Mouse (Mus musculus) CD8-positive naive resting alpha-beta T cell, adult 2 months (primary cell): Measurements from ENCODE around the gene Camta1.

Source experiments
- DNase-seq, 2 experiments: peaks; one replicate each; pipeline ENCODE4 v3.0.0; 2022; ENCODE audit warnings: low read depth in 2 of 2, low spot score in 2 of 2

Gene Camta1

DNA sequence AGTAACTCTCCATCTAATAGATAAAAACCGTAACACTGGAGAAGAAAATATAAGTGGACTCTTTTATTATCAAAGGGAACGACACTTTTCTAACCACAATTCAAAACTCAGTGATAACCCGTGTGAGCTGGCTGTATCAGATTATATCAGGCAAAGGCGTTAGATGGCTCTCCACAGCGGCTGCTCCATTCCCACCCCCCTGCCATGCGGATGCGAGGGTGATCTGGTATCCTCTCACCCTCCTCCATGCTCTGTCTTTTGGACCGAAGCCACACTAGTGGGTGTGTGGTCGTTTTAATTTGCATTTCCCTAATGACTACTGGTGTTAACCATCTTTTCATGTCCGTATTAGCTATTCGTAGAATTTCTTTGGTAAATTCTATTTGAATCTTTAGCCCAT is 403.0 kb downstream of the Camta1 start:
- no peak for DNase-seq

DNA sequence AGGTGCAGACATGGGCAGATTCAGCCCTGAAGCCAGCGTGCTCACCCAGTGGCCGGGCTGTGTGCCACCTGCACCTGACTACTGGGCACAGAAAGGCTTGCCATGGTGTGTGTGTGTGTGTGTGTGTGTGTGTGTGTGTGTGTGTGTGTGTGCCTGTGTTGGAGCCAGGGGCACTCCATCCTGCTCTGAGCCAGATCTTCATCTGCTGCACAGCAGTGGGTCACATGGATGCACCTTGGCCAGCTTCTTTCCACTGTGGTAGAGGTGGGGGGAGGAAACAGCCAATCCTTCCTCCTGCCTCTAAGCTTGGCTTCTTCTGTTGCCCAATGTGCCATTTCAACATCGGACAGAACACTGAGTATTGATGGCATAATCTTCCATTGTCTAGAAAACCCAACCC is 407.1 kb downstream of the Camta1 start:
- DNase-seq = no peak

- DNase-seq = no peak
These were observed 407.6 kb downstream of the Camta1 start for GRCm38 (mm10) chr4:151454065-151454464.

- no peak for DNase-seq
These were observed 409.8 kb downstream of the Camta1 start for GRCm38 (mm10) chr4:151451885-151452284.

DNA sequence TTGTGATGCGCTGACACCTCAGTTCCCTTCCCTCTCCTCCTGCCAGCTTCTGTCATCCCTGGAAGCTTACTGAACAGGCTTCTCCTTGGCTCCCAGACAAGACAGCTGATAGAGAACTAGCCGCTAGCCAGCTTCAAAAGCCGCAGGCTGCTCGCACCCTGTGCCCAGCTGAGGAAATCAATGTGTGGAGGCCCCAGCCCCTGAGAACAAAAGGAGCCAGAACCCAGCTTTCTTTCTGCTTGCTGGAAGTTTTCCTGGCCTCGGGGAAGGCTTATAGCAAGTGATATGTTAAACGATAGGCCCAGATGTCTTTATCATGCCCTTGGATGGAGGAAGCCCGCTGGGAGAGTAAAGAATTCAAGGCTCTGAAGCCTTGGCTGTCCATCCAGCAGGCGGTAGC is 411.7 kb downstream of the Camta1 start:
- no peak for DNase-seq

DNA sequence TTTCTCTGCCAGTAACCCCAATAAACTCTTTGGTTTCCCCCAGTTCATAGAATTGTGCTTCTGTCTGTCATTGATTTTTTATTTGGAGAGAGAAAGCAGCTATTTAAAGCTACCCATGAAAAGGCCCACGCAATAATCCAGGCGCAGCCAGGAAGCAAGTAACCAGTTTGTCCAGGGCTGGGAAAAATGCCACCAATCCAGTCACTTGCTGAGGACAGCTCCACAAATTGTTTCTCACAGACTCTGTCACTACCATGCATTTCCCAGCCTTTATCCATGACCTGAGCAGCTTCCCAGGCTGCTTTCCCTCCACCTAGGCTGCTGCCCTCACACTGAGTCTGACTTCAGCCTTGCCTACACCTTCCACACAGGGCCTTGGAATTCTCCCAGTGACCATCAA is 413.3 kb downstream of the Camta1 start:
- DNase-seq = no peak

DNA sequence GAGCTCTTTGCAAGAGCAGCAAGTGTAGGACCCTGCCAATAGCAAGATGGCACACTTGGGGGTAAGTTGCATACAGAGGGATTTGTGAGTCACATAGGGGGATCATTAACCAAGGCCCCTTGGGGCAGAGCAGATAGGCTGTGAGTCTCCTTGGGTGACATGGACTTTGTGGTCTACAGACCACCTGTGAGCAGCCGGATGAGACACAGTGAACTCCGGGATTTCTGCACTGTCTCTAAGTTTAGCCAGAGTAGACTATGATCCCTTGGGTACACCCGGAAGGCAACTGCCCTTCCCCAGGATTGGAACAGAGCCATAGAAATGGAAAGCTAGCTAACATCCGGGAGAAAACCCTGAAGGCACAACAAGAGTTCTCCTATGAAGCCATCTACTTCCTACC is 417.0 kb downstream of the Camta1 start:
- DNase-seq = no peak

GRCm38 (mm10) chr4:151438561-151438960 is 423.1 kb downstream of the Camta1 start:
- no peak for DNase-seq

DNA sequence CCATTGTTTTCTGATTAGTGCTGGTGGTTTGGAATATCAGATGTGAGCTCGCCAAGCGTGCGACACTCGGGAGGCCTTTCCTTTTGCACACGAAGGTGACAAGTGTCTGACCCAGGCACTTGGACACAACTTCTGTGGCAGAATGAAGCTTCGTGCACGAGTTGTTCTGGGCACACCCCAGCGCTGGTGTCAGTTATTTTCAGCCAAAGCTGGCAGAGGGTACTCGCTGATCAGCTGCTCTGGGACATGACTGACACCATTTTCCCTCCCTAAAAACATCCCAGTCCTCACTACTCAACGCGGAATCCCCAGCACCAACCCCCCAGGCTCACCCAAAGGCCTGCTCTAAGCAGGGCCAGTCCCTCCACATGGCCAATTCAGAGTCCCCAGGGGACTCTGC is 423.8 kb downstream of the Camta1 start:
- no peak for DNase-seq

DNA sequence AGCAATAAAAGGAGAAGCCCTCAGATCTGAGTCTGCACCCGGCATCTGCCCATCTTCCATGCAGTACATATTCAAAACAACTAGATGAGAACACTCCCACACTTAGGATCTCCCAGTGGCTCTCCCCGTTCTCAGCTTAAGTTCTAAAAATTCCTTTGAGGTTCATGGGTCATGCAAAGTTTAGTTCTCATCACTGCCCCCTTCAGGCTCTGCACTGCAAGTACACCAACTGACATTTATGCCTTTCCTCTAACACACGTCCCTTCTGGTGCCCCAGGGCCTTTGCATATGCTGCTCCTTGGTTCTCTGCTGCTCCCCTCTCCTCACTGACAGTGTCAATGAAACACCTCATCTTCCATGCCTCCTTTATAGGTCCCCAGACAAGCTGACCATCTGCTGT is 436.5 kb downstream of the Camta1 start:
- no peak for DNase-seq

DNA sequence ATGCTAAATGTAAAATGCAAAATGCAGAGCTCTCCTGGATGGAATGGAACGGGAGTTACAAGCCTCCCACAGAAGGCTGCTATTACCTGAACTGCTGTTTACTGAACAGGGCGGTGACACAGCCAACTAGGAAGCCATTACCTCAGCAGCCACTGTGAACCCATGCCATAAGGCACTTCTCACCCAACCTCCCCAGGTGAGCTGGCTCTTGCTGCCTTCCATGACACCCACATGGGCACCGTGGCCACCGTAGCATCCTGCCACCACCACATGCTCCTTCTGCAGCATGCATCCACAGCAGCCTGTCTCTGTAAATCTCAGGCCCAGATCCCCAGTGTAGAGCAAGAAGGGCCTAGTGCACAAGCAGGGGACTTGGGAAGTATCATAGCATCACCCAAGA is 438.8 kb downstream of the Camta1 start:
- DNase-seq = no peak

DNA sequence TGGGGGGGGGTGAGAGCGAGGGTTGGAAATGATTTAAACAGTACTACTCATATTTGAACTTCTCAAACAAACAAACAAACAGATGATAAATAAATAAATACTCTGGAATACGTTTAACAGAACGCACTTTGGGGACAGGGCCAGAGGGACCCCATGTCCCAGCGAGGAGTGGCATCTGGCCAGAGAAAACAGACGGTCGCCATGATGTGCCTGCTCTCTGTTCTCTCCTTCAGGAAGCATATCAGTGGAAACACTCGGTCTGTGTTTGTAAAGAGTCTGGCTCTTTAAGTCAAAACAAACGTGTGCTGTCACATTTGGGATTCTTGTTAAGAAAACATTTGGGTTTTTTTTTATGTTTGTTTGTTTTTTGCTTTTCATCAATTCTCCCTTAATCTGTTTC is 439.3 kb downstream of the Camta1 start:
- no peak for DNase-seq

GRCm38 (mm10) chr4:151418344-151418875 is 443.3 kb downstream of the Camta1 start:
- no peak for DNase-seq

DNA sequence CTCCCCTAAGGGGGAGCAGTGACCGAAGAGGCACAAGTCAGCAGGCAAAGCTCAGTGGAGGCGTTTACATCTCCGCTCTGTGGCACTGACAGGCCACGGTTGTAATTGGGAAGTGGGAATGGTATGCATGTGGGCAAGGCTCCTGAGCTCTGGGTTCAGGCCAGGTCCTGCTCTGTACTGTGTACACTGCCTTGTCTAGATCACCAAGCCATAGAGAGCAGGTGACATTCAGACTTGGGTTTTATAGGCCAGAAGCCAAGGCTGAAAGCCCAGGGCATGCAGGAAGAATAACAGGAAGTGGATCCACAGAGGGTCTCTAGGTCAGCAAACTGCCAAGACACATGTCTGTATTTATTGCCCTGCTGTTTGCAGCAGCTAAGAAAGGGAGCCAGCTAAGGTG is 445.9 kb downstream of the Camta1 start:
- no peak for DNase-seq

DNA sequence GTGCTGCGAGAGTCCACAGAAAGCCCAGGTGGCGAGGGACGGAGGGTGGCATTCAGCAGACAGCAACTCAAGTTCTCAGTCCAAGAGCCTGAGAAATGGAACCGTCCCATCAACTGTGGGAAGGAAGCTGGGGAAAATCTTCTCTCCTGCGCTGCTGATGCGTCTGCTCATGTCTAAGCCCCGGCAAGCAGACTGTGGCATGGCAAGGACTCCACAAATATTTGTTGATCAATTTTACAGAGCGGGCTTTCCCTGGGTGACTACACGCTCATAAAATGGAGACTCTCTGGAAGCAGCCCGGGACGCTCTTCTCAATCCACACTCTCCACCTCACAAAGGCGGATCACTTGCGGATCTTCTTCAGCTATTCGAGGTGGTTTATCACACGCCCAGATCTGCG is 446.3 kb downstream of the Camta1 start:
- DNase-seq = no peak

- DNase-seq = no peak
These were observed 446.7 kb downstream of the Camta1 start for GRCm38 (mm10) chr4:151414952-151415351.

DNA sequence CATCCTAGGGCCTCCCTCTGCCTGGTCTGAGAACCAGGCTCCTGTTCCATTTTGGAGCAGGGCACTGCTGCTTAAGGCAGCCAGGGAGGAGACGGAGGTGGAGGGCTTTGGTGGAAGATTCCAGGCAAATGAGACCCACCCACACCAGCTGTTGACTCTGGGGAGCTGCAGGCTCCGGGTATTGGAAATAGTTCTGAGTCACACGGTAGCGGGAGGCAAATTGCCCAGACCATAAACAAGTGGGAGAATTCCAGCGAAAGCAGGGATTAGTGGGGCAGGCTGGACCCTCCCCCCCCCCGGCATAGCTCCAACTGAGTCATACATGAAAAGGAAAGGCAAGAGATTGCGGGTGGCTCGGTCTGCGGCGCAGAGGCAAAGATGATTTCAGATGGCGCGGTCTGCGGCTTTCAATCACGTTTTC is 450.0 kb downstream of the Camta1 start:
- DNase-seq = no peak

DNA sequence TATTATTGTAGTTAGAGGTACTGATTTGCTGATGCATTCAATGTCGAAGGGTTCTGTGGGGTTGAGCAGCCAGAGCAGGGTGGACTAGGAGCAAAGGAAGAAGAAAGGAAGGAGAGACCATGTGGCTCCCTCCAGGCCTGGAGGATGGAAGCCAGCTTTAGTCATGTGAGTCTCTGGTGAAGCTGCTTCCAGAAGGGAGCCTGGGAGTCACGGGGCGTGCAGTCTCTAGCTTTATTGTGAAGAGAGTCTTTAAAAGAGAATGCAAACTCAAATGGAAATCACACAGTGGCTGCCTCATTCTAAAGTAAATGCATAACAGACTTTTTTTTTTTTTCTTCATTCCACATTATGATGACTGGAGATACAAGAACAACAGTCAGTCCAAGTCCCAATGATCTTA is 450.7 kb downstream of the Camta1 start:
- DNase-seq = no peak

- no peak for DNase-seq
These were observed 452.4 kb downstream of the Camta1 start for GRCm38 (mm10) chr4:151409291-151409690.

DNA sequence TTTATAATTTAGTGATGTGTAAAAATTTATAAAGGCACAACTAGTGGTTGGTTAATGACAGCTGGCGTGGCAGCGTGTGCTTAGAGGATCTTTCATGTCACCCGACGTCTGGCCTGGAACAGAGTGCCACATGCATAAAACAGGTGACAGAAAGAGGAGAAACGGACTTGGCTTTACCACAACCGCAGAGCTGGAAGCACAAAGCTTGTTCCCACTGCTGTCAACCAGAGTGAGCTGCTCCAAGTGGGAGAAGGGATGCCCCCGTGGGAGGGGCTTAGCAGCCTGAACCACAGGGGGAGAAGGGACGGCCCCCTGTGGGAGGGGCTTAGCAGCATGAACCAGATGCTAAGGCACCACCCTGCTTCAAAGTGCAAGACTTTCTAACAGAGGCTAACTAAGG is 452.9 kb downstream of the Camta1 start:
- no peak for DNase-seq

DNA sequence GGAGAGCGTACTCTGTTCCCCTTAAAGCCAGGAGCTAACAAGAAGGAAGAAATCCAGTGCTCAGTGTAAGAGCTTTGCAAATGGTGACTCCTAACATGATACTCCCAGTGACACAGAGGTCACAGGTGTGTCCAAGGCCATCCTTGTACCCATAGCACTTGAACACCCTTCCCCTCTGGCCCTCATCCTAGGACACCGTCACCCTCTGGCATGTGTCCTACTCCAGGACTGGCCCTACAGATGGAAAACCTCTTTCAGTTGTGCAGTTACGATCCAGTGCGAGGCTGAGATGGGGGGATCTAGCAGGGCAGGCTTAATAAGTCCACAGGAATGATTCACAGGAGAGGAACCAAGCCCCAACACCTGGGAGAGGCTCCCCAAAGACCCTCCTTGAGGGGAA is 453.4 kb downstream of the Camta1 start:
- DNase-seq = no peak

DNA sequence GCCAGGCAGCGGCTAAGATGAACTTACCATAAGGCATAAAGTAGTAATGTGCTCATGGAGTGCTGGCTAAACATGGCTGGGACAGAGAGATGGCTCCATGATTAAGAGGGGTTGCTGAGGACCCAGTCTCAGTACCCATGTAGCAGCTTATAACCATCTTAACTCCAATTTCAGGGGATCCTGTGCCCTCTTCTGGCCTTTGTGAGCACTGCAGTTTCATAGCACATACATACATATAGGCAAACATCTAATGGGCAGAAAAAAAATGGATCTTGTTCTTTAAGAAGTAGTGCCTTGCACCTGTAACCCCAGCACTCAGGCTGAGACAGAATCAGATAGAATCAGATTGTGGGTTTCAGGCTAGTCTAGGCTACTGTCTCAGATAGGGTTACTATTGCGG is 454.5 kb downstream of the Camta1 start:
- DNase-seq = no peak

DNA sequence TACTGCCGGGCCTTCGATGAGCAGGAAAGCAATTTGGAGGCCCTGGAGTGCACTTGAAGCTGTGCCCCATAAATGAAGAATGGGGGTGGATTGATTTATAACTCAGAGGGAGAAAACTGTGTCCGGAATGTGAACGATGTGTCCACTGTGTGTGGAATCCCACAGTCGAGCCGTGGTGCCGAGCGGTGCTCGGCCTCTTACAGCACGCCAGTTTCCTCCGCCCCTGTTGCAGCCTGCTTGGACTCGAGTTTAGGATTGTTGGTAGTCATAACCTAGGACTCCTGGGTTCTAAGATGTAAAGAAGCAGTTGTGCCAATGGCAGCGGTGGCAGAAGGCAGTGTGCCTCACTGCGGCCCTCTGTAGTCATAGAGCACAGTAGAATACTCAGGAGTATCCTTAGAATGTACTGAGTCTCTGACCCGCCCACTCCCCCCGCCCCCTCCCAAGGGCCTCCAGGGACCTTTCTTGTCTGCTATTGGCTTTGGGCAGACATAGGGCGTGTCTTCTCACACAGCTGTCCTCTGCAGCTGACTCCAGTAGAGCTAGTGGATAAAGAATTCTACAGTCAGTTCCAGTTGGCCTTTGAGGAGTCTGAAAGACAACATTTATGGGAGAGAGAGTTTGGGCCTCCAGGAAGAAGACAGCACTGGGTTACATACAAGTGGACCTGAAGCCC is 457.0 kb downstream of the Camta1 start:
- no peak for DNase-seq
